Mouse (Mus musculus) limb, embryonic 11.5 days (tissue): ENCODE measurements around the gene Lclat1. TPM values are rescaled to one million over a fixed set of nuclear protein-coding genes. Genes with fewer than 3 reads are reported as not detected.

ENCODE experiments used
- ATAC-seq: fragments of 200-750 bp; cut with Nextera tagmentation; 2 replicates; pipeline ENCODE4 v1.8.0; 2017; ENCODE audit warnings: low read depth; ENCODE audit not compliant: insufficient number of reproducible peaks, low FRiP score, low TSS enrichment
- DNase-seq: peaks from one replicate; pipeline ENCODE4 v3.0.0-alpha.2; 2015; ENCODE audit warnings: low spot score
- H3K27ac ChIP-seq: fragments of 300-500 bp; sonication (generic); replicated peaks from 2 replicates; pipeline ENCODE4 v1.5.1; 2014; ENCODE audit warnings: low read depth, mild to moderate bottlenecking, low read length
- H3K27me3 ChIP-seq: fragments of 300-500 bp; sonication (generic); 2 replicates; pipeline ENCODE4 v1.6.1; 2014; ENCODE audit warnings: mild to moderate bottlenecking, low read length, mixed read lengths; ENCODE audit not compliant: control insufficient read depth, insufficient read depth
- H3K36me3 ChIP-seq: fragments of 300-500 bp; sonication (generic); 2 replicates; pipeline ENCODE4 v1.6.1; 2014; ENCODE audit warnings: mild to moderate bottlenecking, low read length, moderate library complexity, mixed read lengths; ENCODE audit not compliant: control insufficient read depth, insufficient read depth
- H3K4me1 ChIP-seq: fragments of 300-500 bp; sonication (generic); 2 replicates; pipeline ENCODE4 v1.6.1; 2014; ENCODE audit warnings: low read length, mixed read lengths; ENCODE audit not compliant: control insufficient read depth, insufficient read depth
- H3K4me2 ChIP-seq: fragments of 300-500 bp; sonication (generic); 2 replicates; pipeline ENCODE4 v1.6.1; 2014; ENCODE audit warnings: low read depth, mild to moderate bottlenecking, moderate library complexity; ENCODE audit not compliant: severe bottlenecking
- H3K4me3 ChIP-seq: fragments of 300-500 bp; sonication (generic); 2 replicates; pipeline ENCODE4 v1.5.1; 2014; ENCODE audit warnings: low read depth, low read length
- H3K9ac ChIP-seq: fragments of 300-500 bp; sonication (generic); 2 replicates; pipeline ENCODE4 v1.6.1; 2014; ENCODE audit warnings: mild to moderate bottlenecking, low read length
- H3K9me3 ChIP-seq: fragments of 300-500 bp; sonication (generic); 2 replicates; pipeline ENCODE4 v1.6.1; 2016; ENCODE audit warnings: low read length; ENCODE audit not compliant: control insufficient read depth
- WGBS: fragments of 180-500 bp; shearing (Covaris S2); extraction: QIAGEN DNeasy Blood & Tissue Kit; methylation state at CpG from one replicate; pipeline ENCODE4 v1.1.7; 2014; 5-methylcytosine and 5-hydroxymethylcytosine counted together
- polyA plus RNA-seq: library from polyadenylated mRNA; unstranded; fragments of >200 nt; fragmentation: Nextera tagmentation; extraction: Ambion mirVana; gene quantifications from 2 replicates; pipeline ENCODE4 v1.2.1, GENCODE M21; 2014

Lclat1 gene
- polyA plus RNA-seq, 1 experiment from 2014 or later, result 18.5 TPM

- Histone ChIP-seq H3K4me2 (no peak overlapping the region), H3K27ac (no peak overlapping the region), H3K36me3 (no peaks in the 10 kb centered on the region)
These were observed 26.2 kb upstream of the Lclat1 start for GRCm38 (mm10) chr17:73081360-73082133.

DNA sequence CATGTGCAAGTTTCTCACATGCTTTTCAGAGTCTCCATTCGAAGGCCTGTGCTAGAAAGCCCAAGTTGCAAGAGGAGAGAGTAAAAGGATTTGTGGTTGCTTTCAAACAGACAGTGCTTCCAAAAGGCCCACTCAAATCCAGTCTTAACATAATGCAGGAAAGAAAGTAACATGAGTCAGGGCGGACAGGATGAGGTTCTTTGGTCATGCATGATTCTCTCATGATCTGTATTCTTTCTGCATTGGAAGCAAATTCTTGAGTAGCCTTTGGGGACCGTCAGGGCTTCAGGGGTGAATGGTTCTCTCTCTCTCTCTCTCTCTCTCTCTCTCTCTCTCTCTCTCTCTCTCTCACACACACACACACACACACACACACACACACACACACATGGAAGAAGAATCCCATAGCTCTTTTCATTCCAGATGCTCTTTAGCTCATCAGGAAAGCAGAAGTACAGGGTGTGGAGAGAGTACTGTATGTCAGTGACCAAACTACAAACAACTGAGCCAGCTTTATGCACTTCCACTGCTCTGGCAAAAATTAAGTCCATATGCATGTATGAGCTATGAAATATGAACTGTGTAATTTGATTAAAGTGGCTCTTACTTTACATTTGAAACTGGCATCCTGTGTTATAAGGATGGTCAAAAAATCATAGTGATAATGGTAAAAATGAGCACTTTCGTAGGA is 25.1 kb upstream of the Lclat1 start:
- H3K27me3 ChIP-seq, result no peaks in the 10 kb centered on the region
- H3K9ac ChIP-seq, result no peak overlapping the region
- no peak for ATAC-seq
- DNase-seq, result no peak
- 83% methylated on average over 4 of the region's 4 CpGs for WGBS
- H3K4me3 ChIP-seq, result no peak overlapping the region
- H3K9me3 ChIP-seq, result no peaks in the 10 kb centered on the region
- no peak overlapping the region for H3K27ac ChIP-seq
- no peaks in the 10 kb centered on the region for H3K4me1 ChIP-seq
- no peaks in the 10 kb centered on the region for H3K36me3 ChIP-seq
- no peak overlapping the region for H3K4me2 ChIP-seq

More at GRCm38 (mm10) chr17:73081360-73082133, 26.2 kb upstream of the Lclat1 start:
- no peak overlapping the region for H3K4me3 ChIP-seq
- no peaks in the 10 kb centered on the region for H3K9me3 ChIP-seq
- no peaks in the 10 kb centered on the region for H3K4me1 ChIP-seq
- 52% methylated on average over 9 of the region's 9 CpGs for WGBS
- H3K9ac ChIP-seq, result no peak overlapping the region
- no peaks in the 10 kb centered on the region for H3K27me3 ChIP-seq
- ATAC-seq, result no peak
- no peak for DNase-seq

GRCm38 (mm10) chr17:73087045-73087910 is 20.5 kb upstream of the Lclat1 start:
- Histone ChIP-seq H3K4me1 (no peaks in the 10 kb centered on the region), H3K4me2 (no peak overlapping the region), H3K27me3 (no peaks in the 10 kb centered on the region), H3K4me3 (no peak overlapping the region), H3K9me3 (no peaks in the 10 kb centered on the region), H3K36me3 (no peaks in the 10 kb centered on the region), H3K27ac (no peak overlapping the region), H3K9ac (no peak overlapping the region)
- WGBS, result 65% methylated on average over 13 of the region's 13 CpGs
- DNase-seq (no peak), ATAC-seq (no peak)

- no peak overlapping the region for H3K27ac ChIP-seq
- no peak for DNase-seq
- no peaks in the 10 kb centered on the region for H3K27me3 ChIP-seq
- no peaks in the 10 kb centered on the region for H3K36me3 ChIP-seq
- H3K4me3 ChIP-seq, result no peak overlapping the region
- ATAC-seq, result no peak
- no peaks in the 10 kb centered on the region for H3K9me3 ChIP-seq
- no peaks in the 10 kb centered on the region for H3K4me1 ChIP-seq
- no peak overlapping the region for H3K4me2 ChIP-seq
- no peak overlapping the region for H3K9ac ChIP-seq
- 88% methylated on average over 8 of the region's 8 CpGs for WGBS
These were observed 16.4 kb upstream of the Lclat1 start for GRCm38 (mm10) chr17:73091368-73091767.

GRCm38 (mm10) chr17:73092103-73093097 is 15.4 kb upstream of the Lclat1 start:
- Histone ChIP-seq H3K9me3 (no peaks in the 10 kb centered on the region), H3K4me2 (no peak overlapping the region), H3K9ac (no peak overlapping the region), H3K27ac (no peak overlapping the region), H3K4me1 (no peaks in the 10 kb centered on the region), H3K36me3 (no peaks in the 10 kb centered on the region), H3K4me3 (no peak overlapping the region), H3K27me3 (no peaks in the 10 kb centered on the region)
- 82% methylated on average over 12 of the region's 12 CpGs for WGBS
- DNase-seq, result no peak
- ATAC-seq, result no peak

DNA sequence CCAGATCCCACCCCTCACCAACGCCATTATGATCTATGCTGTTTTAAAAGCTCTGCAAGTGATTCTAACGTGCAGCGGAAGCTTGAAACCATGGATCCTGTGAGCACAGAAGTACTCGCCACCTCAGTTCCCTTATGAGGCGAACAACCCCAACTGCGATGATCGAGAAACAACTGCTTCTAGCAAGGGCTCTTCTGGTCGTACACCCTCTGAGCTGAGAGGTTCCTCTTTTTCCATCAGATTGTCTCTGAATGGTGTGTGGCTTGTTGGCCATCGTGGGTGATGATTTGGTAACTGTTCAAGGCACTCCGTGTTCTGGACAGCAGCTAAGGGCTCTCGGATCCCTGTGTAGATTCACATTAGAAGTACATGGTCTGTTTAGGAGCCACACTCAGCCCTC is 12.7 kb upstream of the Lclat1 start:
- no peaks in the 10 kb centered on the region for H3K27me3 ChIP-seq
- no peak for DNase-seq
- H3K36me3 ChIP-seq, result no peaks in the 10 kb centered on the region
- no peaks in the 10 kb centered on the region for H3K4me1 ChIP-seq
- ATAC-seq, result no peak
- H3K4me3 ChIP-seq, result no peak overlapping the region
- H3K27ac ChIP-seq, result no peak overlapping the region
- H3K9ac ChIP-seq, result no peak overlapping the region
- 86% methylated on average over 11 of the region's 11 CpGs for WGBS
- no peak overlapping the region for H3K4me2 ChIP-seq
- H3K9me3 ChIP-seq, result no peaks in the 10 kb centered on the region

GRCm38 (mm10) chr17:73095585-73095984 is 12.2 kb upstream of the Lclat1 start:
- Histone ChIP-seq H3K36me3 (no peaks in the 10 kb centered on the region), H3K27me3 (no peaks in the 10 kb centered on the region), H3K27ac (no peak overlapping the region), H3K9ac (no peak overlapping the region), H3K4me3 (no peak overlapping the region), H3K9me3 (no peaks in the 10 kb centered on the region), H3K4me2 (no peak overlapping the region), H3K4me1 (no peaks in the 10 kb centered on the region)
- ATAC-seq (no peak), DNase-seq (no peak)
- WGBS, result 87% methylated on average over 8 of the region's 8 CpGs
